Mouse (Mus musculus): Measurements from ENCODE around the gene D930007J09Rik.
A peak's percentile ranks its signal among the peaks of the same experiment; 100 is the strongest.

D930007J09Rik gene

GRCm38 (mm10) chr13:32819926-32820325, 17.3 kb upstream of the D930007J09Rik start:
- DNase-seq (ENCODE audit: low read depth, low spot score): no peak

- DNase-seq (ENCODE audit: low read depth, low spot score): no peak
These were observed 16.6 kb upstream of the D930007J09Rik start for GRCm38 (mm10) chr13:32819241-32819640.

GRCm38 (mm10) chr13:32807624-32808023, 5.0 kb upstream of the D930007J09Rik start:
- DNase-seq (ENCODE audit: low read depth, low spot score): no peak

- DNase-seq (ENCODE audit: low read depth, low spot score): no peak
These were observed 4.2 kb upstream of the D930007J09Rik start for GRCm38 (mm10) chr13:32806820-32807219.

GRCm38 (mm10) chr13:32803701-32804345, 1.2 kb upstream of the D930007J09Rik start:
- no peak for DNase-seq (ENCODE audit: low read depth, low spot score)

- peak; percentile 100 for DNase-seq (ENCODE audit: low read depth, low spot score)
These were observed 892 bp downstream of the D930007J09Rik start, which contains the start of gene Wrnip1 for GRCm38 (mm10) chr13:32801693-32802221. Gene Wrnip1, plus strand, starts transcription at chr13:32802038.

GRCm38 (mm10) chr13:32800859-32801258, 1.8 kb downstream of the D930007J09Rik start:
- DNase-seq (ENCODE audit: low read depth, low spot score): no peak

GRCm38 (mm10) chr13:32799131-32799530, 3.5 kb downstream of the D930007J09Rik start:
- no peak for DNase-seq (ENCODE audit: low read depth, low spot score)

GRCm38 (mm10) chr13:32797085-32797484, 5.6 kb downstream of the D930007J09Rik start:
- DNase-seq (ENCODE audit: low read depth, low spot score): no peak

- DNase-seq (ENCODE audit: low read depth, low spot score): no peak
These were observed 7.5 kb downstream of the D930007J09Rik start for GRCm38 (mm10) chr13:32795166-32795565.

- no peak for DNase-seq (ENCODE audit: low read depth, low spot score)
These were observed 8.0 kb downstream of the D930007J09Rik start for GRCm38 (mm10) chr13:32794619-32795018.

- no peak for DNase-seq (ENCODE audit: low read depth, low spot score)
These were observed 12.9 kb downstream of the D930007J09Rik start for GRCm38 (mm10) chr13:32789781-32790180.

GRCm38 (mm10) chr13:32787584-32787983, 15.1 kb downstream of the D930007J09Rik start:
- no peak for DNase-seq (ENCODE audit: low read depth, low spot score)

GRCm38 (mm10) chr13:32783816-32784215, 18.8 kb downstream of the D930007J09Rik start, which contains the start of gene Mylk4:
Gene Mylk4, minus strand, starts transcription at chr13:32783954.
- DNase-seq (ENCODE audit: low read depth, low spot score): no peak

GRCm38 (mm10) chr13:32783055-32783454, 19.6 kb downstream of the D930007J09Rik start:
- no peak for DNase-seq (ENCODE audit: low read depth, low spot score)

GRCm38 (mm10) chr13:32778861-32779260, 23.8 kb downstream of the D930007J09Rik start:
- DNase-seq (ENCODE audit: low read depth, low spot score): no peak

- DNase-seq (ENCODE audit: low read depth, low spot score): no peak
These were observed 26.3 kb downstream of the D930007J09Rik start for GRCm38 (mm10) chr13:32776350-32776749.

- DNase-seq (ENCODE audit: low read depth, low spot score): peak; percentile 47
These were observed 26.8 kb downstream of the D930007J09Rik start for GRCm38 (mm10) chr13:32775889-32776288.

- no peak for DNase-seq (ENCODE audit: low read depth, low spot score)
These were observed 32.7 kb downstream of the D930007J09Rik start for GRCm38 (mm10) chr13:32769960-32770359.

- DNase-seq (ENCODE audit: low read depth, low spot score): peak; percentile 27
These were observed 34.5 kb downstream of the D930007J09Rik start for GRCm38 (mm10) chr13:32768104-32768503.

GRCm38 (mm10) chr13:32764448-32764847, 38.2 kb downstream of the D930007J09Rik start:
- no peak for DNase-seq (ENCODE audit: low read depth, low spot score)

GRCm38 (mm10) chr13:32763141-32763540, 39.5 kb downstream of the D930007J09Rik start:
- DNase-seq (ENCODE audit: low read depth, low spot score): no peak

- no peak for DNase-seq (ENCODE audit: low read depth, low spot score)
These were observed 41.9 kb downstream of the D930007J09Rik start for GRCm38 (mm10) chr13:32760795-32761194.

Measured in telencephalon, adult 2 months (tissue).